Mouse (Mus musculus) ES-E14 (cell line): Measurements from ENCODE around the gene Tead1.

ENCODE experiments used
- HCFC1 ChIP-seq: IDR thresholded peaks from 2 replicates; pipeline ENCODE4 v1.6.1; 2012; ENCODE audit warnings: low read length, inconsistent platforms, borderline replicate concordance; ENCODE audit not compliant: insufficient read depth
- MAFK ChIP-seq: IDR thresholded peaks from 2 replicates; pipeline ENCODE4 v1.6.1; 2014; ENCODE audit warnings: mild to moderate bottlenecking, low read depth, low read length, inconsistent platforms; ENCODE audit not compliant: insufficient read depth
- ZC3H11A ChIP-seq: IDR thresholded peaks from 2 replicates; pipeline ENCODE4 v1.6.1; 2012; ENCODE audit warnings: low read depth, mild to moderate bottlenecking, inconsistent platforms, low read length, borderline replicate concordance

DNA sequence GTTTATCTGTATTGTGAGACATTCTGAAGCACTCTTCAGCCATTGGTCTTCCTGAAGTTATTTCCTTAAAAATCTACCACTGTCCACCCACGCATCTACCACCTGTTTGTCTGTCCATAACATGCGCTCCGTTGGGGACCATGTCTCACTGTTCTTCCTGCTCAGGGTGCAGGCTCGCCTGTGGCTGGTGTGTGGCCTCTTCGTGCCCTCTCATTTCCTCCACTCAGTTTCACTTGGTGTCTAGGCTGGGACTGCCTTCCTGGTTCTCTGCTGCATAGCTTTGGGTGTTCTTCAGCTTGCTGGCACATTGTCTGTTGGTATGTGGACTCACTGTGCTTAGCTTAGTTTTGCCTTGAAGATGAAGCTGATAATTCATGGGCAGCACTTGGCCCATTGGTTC is 32.9 kb downstream of the Tead1 start:
- TF ChIP-seq HCFC1 (no peak), MAFK (no peak), ZC3H11A (no peak)
